ENCODE assay signal across 8 mouse cellular contexts in the genomic region with DNA sequence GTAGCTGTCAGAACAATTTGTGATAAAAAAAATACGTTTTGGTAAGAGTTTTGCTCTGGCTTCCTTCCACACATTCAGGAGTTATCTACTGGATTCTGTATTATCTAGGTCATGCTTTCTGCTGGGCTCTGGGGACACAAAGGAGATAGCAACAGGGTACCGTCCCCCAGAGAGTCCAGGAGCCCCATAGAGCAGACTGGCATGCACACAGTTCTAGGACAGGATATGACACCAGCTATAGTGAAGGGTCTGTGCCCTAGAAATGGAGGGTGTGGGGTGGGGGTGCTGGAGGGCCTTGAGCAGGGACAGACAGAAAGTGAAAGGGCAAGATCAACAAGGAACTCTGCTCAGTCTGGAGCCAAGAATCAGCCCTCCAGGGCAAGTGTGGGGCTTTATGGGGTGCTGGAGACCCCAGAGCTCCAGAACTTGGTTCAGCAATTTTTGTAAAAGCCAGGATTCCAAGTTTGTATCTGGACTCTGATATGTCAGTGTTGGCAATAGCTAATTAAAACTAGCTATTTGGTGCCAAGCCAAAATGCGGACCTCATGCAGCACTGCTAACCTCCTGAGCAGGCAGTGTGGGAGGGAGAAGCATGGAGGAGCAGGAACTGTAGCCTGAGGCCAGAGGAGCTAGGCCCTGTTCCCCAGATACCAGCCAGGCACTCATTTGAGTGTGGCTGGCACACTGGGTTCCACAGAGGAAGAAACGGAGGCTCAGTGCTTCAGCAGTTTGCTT. TPM values are rescaled to one million over a fixed set of nuclear protein-coding genes. Genes with fewer than 3 reads are reported as not detected.
A peak's percentile ranks its signal among the peaks of the same experiment; 100 is the strongest.
DNase-seq lines count a peak whose midpoint lies in the region; ATAC-seq and TF ChIP-seq lines count a peak whose summit lies in the region.

No protein-coding gene starts in this region.

- H3K4me2 ChIP-seq in embryonic facial prominence, embryonic 15.5 days (replicated peaks) = 0 out of 2 replicates have a peak overlapping the region, but pooled peaks have one; percentile 15
- peak overlapping the region; percentile 80 for H3K4me2 ChIP-seq in hindbrain, postnatal 0 days (ENCODE audit: low read depth, low read length)
- H3K4me2 ChIP-seq in liver, embryonic 16.5 days (ENCODE audit: low read depth, low read length) = peak overlapping the region; percentile 93

- H3K4me1 ChIP-seq in spleen, adult 2 months (ENCODE audit: control insufficient read depth, insufficient read depth, insufficient read length) = peaks cover 7% of the 10 kb centered on the region
- H3K4me1 ChIP-seq in embryonic facial prominence, embryonic 15.5 days = peaks cover 21% of the 10 kb centered on the region
- H3K4me1 ChIP-seq in hindbrain, postnatal 0 days (ENCODE audit: insufficient read depth, low read length) = peaks cover 22% of the 10 kb centered on the region
- H3K4me1 ChIP-seq in liver, embryonic 16.5 days (ENCODE audit: control insufficient read depth, low read depth, low read length) = peaks cover 24% of the 10 kb centered on the region

- no peak for TF ChIP-seq CTCF in spleen, adult 2 months (IDR thresholded peaks at IDR 0.05; ENCODE audit: extremely low read depth, insufficient read depth, insufficient read length, insufficient replicate concordance)
- no peak for TF ChIP-seq CTCF in hindbrain, postnatal 0 days (IDR thresholded peaks at IDR 0.05; ENCODE audit: low read depth)

- peak overlapping the region; percentile 14 for H3K27ac ChIP-seq in spleen, adult 2 months (ENCODE audit: insufficient read depth, low read length)
- no peak overlapping the region for H3K27ac ChIP-seq in embryonic facial prominence, embryonic 15.5 days (replicated peaks)
- no peak overlapping the region for H3K27ac ChIP-seq in hindbrain, postnatal 0 days
- H3K27ac ChIP-seq in liver, embryonic 16.5 days (ENCODE audit: low read length) = peak overlapping the region; percentile 74

- TF ChIP-seq POLR2A in spleen, adult 2 months (IDR thresholded peaks at IDR 0.05; ENCODE audit: low read depth, low read length) = no peak

- H3K9ac ChIP-seq in embryonic facial prominence, embryonic 15.5 days = no peak overlapping the region
- no peak overlapping the region for H3K9ac ChIP-seq in hindbrain, postnatal 0 days (replicated peaks; ENCODE audit: low read length)
- H3K9ac ChIP-seq in liver, embryonic 16.5 days (ENCODE audit: low read depth, low read length) = peak overlapping the region; percentile 32

- H3K9me3 ChIP-seq in embryonic facial prominence, embryonic 15.5 days (replicated peaks) = no peaks in the 10 kb centered on the region
- H3K9me3 ChIP-seq in hindbrain, postnatal 0 days (ENCODE audit: low read length) = no peaks in the 10 kb centered on the region
- no peaks in the 10 kb centered on the region for H3K9me3 ChIP-seq in liver, embryonic 16.5 days (replicated peaks; ENCODE audit: control insufficient read depth, low read length)

- ATAC-seq in embryonic facial prominence, embryonic 15.5 days (ENCODE audit: insufficient number of reproducible peaks, low FRiP score, low TSS enrichment, low read depth) = no peak
- no peak for ATAC-seq in hindbrain, postnatal 0 days
- ATAC-seq in liver, embryonic 16.5 days (ENCODE audit: low read depth) = no peak

- no peaks in the 10 kb centered on the region for H3K27me3 ChIP-seq in spleen, adult 2 months (ENCODE audit: control insufficient read depth, insufficient read depth, low read length)
- H3K27me3 ChIP-seq in embryonic facial prominence, embryonic 15.5 days = no peaks in the 10 kb centered on the region
- H3K27me3 ChIP-seq in hindbrain, postnatal 0 days (ENCODE audit: insufficient read depth, low read length) = no peaks in the 10 kb centered on the region
- H3K27me3 ChIP-seq in liver, embryonic 16.5 days (ENCODE audit: control insufficient read depth, insufficient read depth, low read depth, low read length) = no peaks in the 10 kb centered on the region

- H3K4me3 ChIP-seq in spleen, adult 2 months (ENCODE audit: extremely low read depth, insufficient read depth, insufficient read length) = no peak overlapping the region
- no peak overlapping the region for H3K4me3 ChIP-seq in embryonic facial prominence, embryonic 15.5 days (replicated peaks)
- H3K4me3 ChIP-seq in hindbrain, postnatal 0 days (ENCODE audit: low read length) = peak overlapping the region; percentile 87
- H3K4me3 ChIP-seq in liver, embryonic 16.5 days (ENCODE audit: low read depth, low read length) = peak overlapping the region; percentile 84

- WGBS in spleen, adult 2 months = 42% methylated on average over 4 of the region's 4 CpGs
- 56% methylated on average over 4 of the region's 4 CpGs for WGBS in embryonic facial prominence, embryonic 15.5 days
- WGBS in hindbrain, postnatal 0 days = 42% methylated on average over 4 of the region's 4 CpGs
- WGBS in liver, embryonic 16.5 days (ENCODE audit: insufficient replicate concordance) = 37% methylated on average over 4 of the region's 4 CpGs

- no peak for DNase-seq in spleen, adult 2 months (ENCODE audit: low read depth in 1 of 2, low spot score in 2 of 2)
- no peak for DNase-seq in spleen, adult 18-20 months
- DNase-seq in hindbrain, postnatal 0 days (ENCODE audit: low spot score) = peak; percentile 15
- DNase-seq in T-cell, adult 2 months (ENCODE audit: low spot score) = no peak
- no peak for DNase-seq in gastrocnemius, postnatal 10 days
- DNase-seq in thymus, postnatal 10 days (ENCODE audit: low spot score in 2 of 2) = no peak

- 0 out of 2 replicates have a peak, but pooled peaks cover 2% of the 10 kb centered on the region for H3K36me3 ChIP-seq in spleen, adult 2 months (ENCODE audit: control insufficient read depth, insufficient read depth, low read length)
- no peaks in the 10 kb centered on the region for H3K36me3 ChIP-seq in embryonic facial prominence, embryonic 15.5 days
- no peaks in the 10 kb centered on the region for H3K36me3 ChIP-seq in hindbrain, postnatal 0 days (ENCODE audit: insufficient read depth, low read length)
- no peaks in the 10 kb centered on the region for H3K36me3 ChIP-seq in liver, embryonic 16.5 days (ENCODE audit: control insufficient read depth, insufficient read depth)

RNA-seq across cellular contexts. Expression of gene Mapk9, which starts 1.7 kb away (rescaled TPM):
- polyA plus RNA-seq in spleen, adult 2 months (2012; rRNA removed) = 11.9 and 12.1 TPM in 2 replicates
- polyA plus RNA-seq in embryonic facial prominence, embryonic 15.5 days (2015; fragmentation: Nextera tagmentation; extraction: Ambion mirVana) = 31.5 and 34.0 TPM in 2 replicates
- 124 and 127 TPM in 2 replicates for total RNA-seq in hindbrain, postnatal 0 days (2014; rRNA removed)
- polyA plus RNA-seq in hindbrain, postnatal 0 days (2015; fragmentation: Nextera tagmentation; extraction: Ambion mirVana) = 66.4 and 70.4 TPM in 2 replicates
- 15.1 and 16.0 TPM in 2 replicates for polyA plus RNA-seq in liver, embryonic 16.5 days (2015; fragmentation: Nextera tagmentation; extraction: Ambion mirVana)
- total RNA-seq in gastrocnemius, postnatal 10 days (2021) = 10 to 100 TPM; 49.3 TPM

RNA-seq across cellular contexts. Expression of gene Rasgef1c, which starts 53.4 kb away (rescaled TPM):
- polyA plus RNA-seq in spleen, adult 2 months (2012; rRNA removed) = 0.25 and 0.42 TPM in 2 replicates
- 0.99 and 1.2 TPM in 2 replicates for polyA plus RNA-seq in embryonic facial prominence, embryonic 15.5 days (2015; fragmentation: Nextera tagmentation; extraction: Ambion mirVana)
- total RNA-seq in hindbrain, postnatal 0 days (2014; rRNA removed) = 50.2 and 53.9 TPM in 2 replicates
- 44.9 and 45.2 TPM in 2 replicates for polyA plus RNA-seq in hindbrain, postnatal 0 days (2015; fragmentation: Nextera tagmentation; extraction: Ambion mirVana)
- not detected in 2 replicates for polyA plus RNA-seq in liver, embryonic 16.5 days (2015; fragmentation: Nextera tagmentation; extraction: Ambion mirVana)
- total RNA-seq in gastrocnemius, postnatal 10 days (2021) = 1 to 10 TPM; 1.5 to 1.7 TPM

RNA-seq across cellular contexts. Expression of gene Gfpt2, which starts 54.3 kb away (rescaled TPM):
- polyA plus RNA-seq in spleen, adult 2 months (2012; rRNA removed) = 0.56 and 0.70 TPM in 2 replicates
- 23.8 and 23.9 TPM in 2 replicates for polyA plus RNA-seq in embryonic facial prominence, embryonic 15.5 days (2015; fragmentation: Nextera tagmentation; extraction: Ambion mirVana)
- 2.5 and 3.8 TPM in 2 replicates for total RNA-seq in hindbrain, postnatal 0 days (2014; rRNA removed)
- polyA plus RNA-seq in hindbrain, postnatal 0 days (2015; fragmentation: Nextera tagmentation; extraction: Ambion mirVana) = 5.0 and 5.4 TPM in 2 replicates
- 0.80 and 0.86 TPM in 2 replicates for polyA plus RNA-seq in liver, embryonic 16.5 days (2015; fragmentation: Nextera tagmentation; extraction: Ambion mirVana)
- total RNA-seq in gastrocnemius, postnatal 10 days (2021) = 1 to 10 TPM; 7.4 to 9.5 TPM

Comparison
In these comparisons a context has a peak if more than half of its experiments do, and no peak if none do; other contexts are left out.
1. H3K27ac ChIP-seq: peak in spleen, adult 2 months (single experiment) and liver, embryonic 16.5 days (single experiment); none in embryonic facial prominence, embryonic 15.5 days (single experiment) and hindbrain, postnatal 0 days (single experiment).
2. H3K4me3 ChIP-seq: peak in hindbrain, postnatal 0 days (single experiment) and liver, embryonic 16.5 days (single experiment); none in spleen, adult 2 months (single experiment) and embryonic facial prominence, embryonic 15.5 days (single experiment).
3. H3K4me2 ChIP-seq: peak in every context shown above with its lines; median percentile 93 in liver, embryonic 16.5 days; 80 in hindbrain, postnatal 0 days; 15 in embryonic facial prominence, embryonic 15.5 days.
4. RNA of gene Rasgef1c, which starts 53.4 kb away (polyA plus RNA-seq): 44.9 to 45.2 TPM in hindbrain, postnatal 0 days; 0.99 to 1.2 TPM in embryonic facial prominence, embryonic 15.5 days, 0.25 to 0.42 TPM in spleen, adult 2 months and not detected in liver, embryonic 16.5 days; every median in the first group is over 10 times any median in the second.